Mouse (Mus musculus): ENCODE measurements around the gene Nes.

Nes gene

GRCm38 (mm10) chr3:87982836-87983601, 12.1 kb downstream of the Nes start:
- no peak for DNase-seq (ENCODE audit: low read depth)

- no peak for DNase-seq (ENCODE audit: low read depth)
These were observed 12.7 kb downstream of the Nes start for GRCm38 (mm10) chr3:87983627-87984026.

- no peak for DNase-seq (ENCODE audit: low read depth)
These were observed 13.2 kb downstream of the Nes start for GRCm38 (mm10) chr3:87984094-87984493.

- no peak for DNase-seq (ENCODE audit: low read depth)
These were observed 14.8 kb downstream of the Nes start for GRCm38 (mm10) chr3:87985505-87986320.

GRCm38 (mm10) chr3:87986868-87987267, 16.0 kb downstream of the Nes start:
- DNase-seq (ENCODE audit: low read depth): peak; percentile 89

- no peak for DNase-seq (ENCODE audit: low read depth)
These were observed 16.8 kb downstream of the Nes start for GRCm38 (mm10) chr3:87987633-87988032.

GRCm38 (mm10) chr3:87988068-87988467, 17.2 kb downstream of the Nes start:
- DNase-seq (ENCODE audit: low read depth): no peak

- no peak for DNase-seq (ENCODE audit: low read depth)
These were observed 19.1 kb downstream of the Nes start for GRCm38 (mm10) chr3:87989935-87990334.

GRCm38 (mm10) chr3:87993436-87993835, 22.6 kb downstream of the Nes start:
- no peak for DNase-seq (ENCODE audit: low read depth)

- no peak for DNase-seq (ENCODE audit: low read depth)
These were observed 24.5 kb downstream of the Nes start for GRCm38 (mm10) chr3:87995331-87995730.

- no peak for DNase-seq (ENCODE audit: low read depth)
These were observed 25.5 kb downstream of the Nes start for GRCm38 (mm10) chr3:87996401-87996800.

- no peak for DNase-seq (ENCODE audit: low read depth)
These were observed 26.2 kb downstream of the Nes start for GRCm38 (mm10) chr3:87996971-87997614.

- DNase-seq (ENCODE audit: low read depth): no peak
These were observed 27.9 kb downstream of the Nes start for GRCm38 (mm10) chr3:87998747-87999146.

- DNase-seq (ENCODE audit: low read depth): no peak
These were observed 28.5 kb downstream of the Nes start for GRCm38 (mm10) chr3:87999243-87999895.

- no peak for DNase-seq (ENCODE audit: low read depth)
These were observed 29.3 kb downstream of the Nes start, which contains the start of gene Bcan for GRCm38 (mm10) chr3:88000181-88000580. Gene Bcan, minus strand, starts transcription at chr3:88000230.

GRCm38 (mm10) chr3:88000816-88001595, 30.1 kb downstream of the Nes start:
- no peak for DNase-seq (ENCODE audit: low read depth)

- DNase-seq (ENCODE audit: low read depth): no peak
These were observed 31.6 kb downstream of the Nes start for GRCm38 (mm10) chr3:88002291-88002976.

GRCm38 (mm10) chr3:88005822-88006786, 35.2 kb downstream of the Nes start:
- no peak for DNase-seq (ENCODE audit: low read depth)

GRCm38 (mm10) chr3:88010634-88011265, 39.9 kb downstream of the Nes start:
- no peak for DNase-seq (ENCODE audit: low read depth)

All from fibroblast of lung, adult 2 months (primary cell).